8 mouse cellular contexts compared by ENCODE assay signal in the genomic region with DNA sequence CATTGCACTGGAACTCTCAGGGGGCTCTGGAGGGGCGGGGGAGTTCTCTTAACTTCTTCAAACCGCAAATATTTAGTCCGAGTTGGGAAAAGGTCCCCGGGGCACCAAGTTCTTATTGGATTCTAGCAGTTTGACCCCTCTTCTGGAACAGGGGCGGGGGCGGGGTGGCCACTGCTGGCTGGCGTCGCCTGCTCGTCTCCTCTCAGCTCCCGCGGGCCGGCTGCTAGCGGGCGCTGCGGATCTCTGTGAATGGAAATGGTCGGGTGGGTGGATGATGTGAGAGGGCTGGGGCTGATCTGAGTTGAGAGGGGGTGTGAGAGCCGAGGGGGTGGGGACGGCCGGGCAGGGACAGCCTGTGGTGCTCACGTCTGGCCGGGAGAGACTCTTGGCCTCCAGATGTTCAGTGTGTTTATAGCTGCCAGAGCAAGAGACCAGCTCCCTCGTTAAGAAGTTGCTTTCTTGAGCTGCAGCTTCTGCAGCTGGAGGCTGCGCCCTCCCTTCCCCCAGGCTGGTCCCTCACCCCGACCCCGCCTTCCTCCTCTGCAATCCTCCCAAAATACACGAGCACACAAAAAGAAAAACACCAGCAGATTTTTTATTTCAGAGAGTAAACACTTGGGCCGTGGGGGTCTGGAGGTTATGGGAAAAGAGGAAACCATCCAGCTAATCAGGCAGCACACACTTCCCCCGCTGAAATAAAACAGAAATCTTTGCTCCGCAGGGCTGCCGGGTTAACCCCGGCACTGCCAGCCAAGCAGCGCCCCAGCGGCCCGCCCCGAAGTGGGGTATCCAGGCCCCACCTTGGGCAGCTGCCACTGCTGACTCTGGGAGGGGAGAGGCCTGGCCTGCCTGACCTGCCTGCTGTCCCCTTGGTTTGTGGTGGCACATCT. TPM values are rescaled to one million over a fixed set of nuclear protein-coding genes. Genes with fewer than 3 reads are reported as not detected.
DNase-seq lines count a peak whose midpoint lies in the region; ATAC-seq lines count a peak whose summit lies in the region.

No protein-coding gene starts in this region.

- peaks cover 93% of the 10 kb centered on the region for H3K27me3 ChIP-seq in forebrain, embryonic 12.5 days

- intact Hi-C loops in heart, postnatal 14 days (cut with DNase I), result loop anchor here (2.0 kb wide), 1 partner anchor 81 kb away; no protein-coding TSS in a partner anchor

- no peaks in the 10 kb centered on the region for H3K36me3 ChIP-seq in forebrain, embryonic 12.5 days (replicated peaks)

- WGBS in forebrain, embryonic 12.5 days, result under 1% methylated on average over 35 of the region's 35 CpGs

- peak overlapping the region; percentile 57 for H3K4me2 ChIP-seq in forebrain, embryonic 12.5 days

- ATAC-seq in forebrain, embryonic 12.5 days (ENCODE audit: low FRiP score), result peak; percentile 48; the same call in 1 of the 2 replicates

- peak; percentile 81 for DNase-seq in 3T3-L1 (ENCODE audit: low read depth, low spot score)
- DNase-seq in adipocyte (ENCODE audit: low spot score), result peak; percentile 46
- peak; percentile 80 to 84 for DNase-seq in heart, postnatal 14 days
- DNase-seq in kidney, postnatal 25 days, result peak; percentile 77 to 88
- peak; percentile 80 for DNase-seq in lung, postnatal 14 days
- DNase-seq in ovary, postnatal 10 days (ENCODE audit: low spot score), result peak; percentile 35
- peak; percentile 87 for DNase-seq in thymus, postnatal 4 days

- no peak overlapping the region for H3K9ac ChIP-seq in forebrain, embryonic 12.5 days

- H3K27ac ChIP-seq in forebrain, embryonic 12.5 days, result no peak overlapping the region

- peak overlapping the region; percentile 28 for H3K4me3 ChIP-seq in forebrain, embryonic 12.5 days (replicated peaks)

- H3K4me1 ChIP-seq in forebrain, embryonic 12.5 days, result peaks cover 44% of the 10 kb centered on the region

- H3K9me3 ChIP-seq in forebrain, embryonic 12.5 days, result no peaks in the 10 kb centered on the region

RNA-seq across cellular contexts. Expression of a gene that starts 36.2 kb away (rescaled TPM):
- polyA plus RNA-seq in forebrain, embryonic 12.5 days (2016; fragmentation: Nextera tagmentation; extraction: Ambion mirVana), result 21.1 and 22.1 TPM in 2 replicates
- 100 to 1,000 TPM in 1 of 2 experiments, 10 to 100 TPM in 1; 88.9 to 111 TPM for total RNA-seq in heart, postnatal 14 days (2021)

Comparison
In these comparisons a context has a peak if more than half of its experiments do, and no peak if none do; other contexts are left out.
1. DNase-seq: peak in every context shown above with its lines; median percentile 87 in thymus, postnatal 4 days; 82 in kidney, postnatal 25 days; 82 in heart, postnatal 14 days; 81 in 3T3-L1; 80 in lung, postnatal 14 days; 46 in adipocyte; 35 in ovary, postnatal 10 days.